Mouse (Mus musculus) hindbrain, embryonic 15.5 days (tissue): ENCODE measurements around the gene Gucy2g. TPM values are rescaled to one million over a fixed set of nuclear protein-coding genes. Genes with fewer than 3 reads are reported as not detected.
"Not testable (repeated sequence)": the region's sequence is repeated elsewhere in the genome, so short reads cannot be mapped to it uniquely, and the experiment has no call there.

ENCODE experiments used
- ATAC-seq: fragments of 200-750 bp; cut with Nextera tagmentation; 2 replicates; pipeline ENCODE4 v1.8.0; 2017; ENCODE audit warnings: low read depth, moderate number of reproducible peaks, moderate TSS enrichment; ENCODE audit not compliant: low FRiP score
- H3K27ac ChIP-seq: fragments of 300-500 bp; sonication (generic); replicated peaks from 2 replicates; pipeline ENCODE4 v1.5.1; 2015; ENCODE audit warnings: mild to moderate bottlenecking, inconsistent platforms
- H3K27me3 ChIP-seq: fragments of 300-500 bp; sonication (generic); 2 replicates; pipeline ENCODE4 v1.6.1; 2015; ENCODE audit warnings: control low read depth, inconsistent platforms
- H3K36me3 ChIP-seq: fragments of 300-500 bp; sonication (generic); 2 replicates; pipeline ENCODE4 v1.6.1; 2015; ENCODE audit warnings: control low read depth, inconsistent platforms
- H3K4me1 ChIP-seq: fragments of 300-500 bp; sonication (generic); replicated peaks from 2 replicates; pipeline ENCODE4 v1.6.1; 2015; ENCODE audit warnings: control low read depth, inconsistent platforms
- H3K4me2 ChIP-seq: fragments of 300-500 bp; sonication (generic); 2 replicates; pipeline ENCODE4 v1.6.1; 2015; ENCODE audit warnings: moderate library complexity, mild to moderate bottlenecking, inconsistent platforms
- H3K4me3 ChIP-seq: fragments of 300-500 bp; sonication (generic); 2 replicates; pipeline ENCODE4 v1.5.1; 2015; ENCODE audit warnings: mild to moderate bottlenecking, inconsistent platforms
- H3K9ac ChIP-seq: fragments of 300-500 bp; sonication (generic); 2 replicates; pipeline ENCODE4 v1.6.1; 2015; ENCODE audit warnings: inconsistent platforms
- H3K9me3 ChIP-seq: fragments of 300-500 bp; sonication (generic); 2 replicates; pipeline ENCODE4 v1.6.1; 2016; ENCODE audit warnings: control low read depth, inconsistent platforms
- WGBS: fragments of 180-500 bp; shearing (Covaris S2); methylation state at CpG from one replicate; pipeline ENCODE4 v1.1.7; 2015; 5-methylcytosine and 5-hydroxymethylcytosine counted together
- microRNA-seq: library from miRNA; unstranded; fragments of <30 nt; microRNA quantifications from one replicate; pipeline ENCODE4, GENCODE M21; 2016
- polyA plus RNA-seq: library from polyadenylated mRNA; unstranded; fragments of >200 nt; fragmentation: Nextera tagmentation; extraction: Ambion mirVana; gene quantifications from 2 replicates; pipeline ENCODE4 v1.2.1, GENCODE M21; 2015

Gucy2g gene
- polyA plus RNA-seq, 1 experiment from 2014 or later: 0.12 TPM

- H3K27ac ChIP-seq, H3K4me2 ChIP-seq, H3K36me3 ChIP-seq, H3K27me3 ChIP-seq, H3K9ac ChIP-seq, H3K4me3 ChIP-seq, ATAC-seq, H3K4me1 ChIP-seq, H3K9me3 ChIP-seq: not testable (repeated sequence)
- 79% methylated on average over 6 of the region's 6 CpGs for WGBS
Observed at GRCm38 (mm10) chr19:55152274-55152673, 88.8 kb downstream of the Gucy2g start.

DNA sequence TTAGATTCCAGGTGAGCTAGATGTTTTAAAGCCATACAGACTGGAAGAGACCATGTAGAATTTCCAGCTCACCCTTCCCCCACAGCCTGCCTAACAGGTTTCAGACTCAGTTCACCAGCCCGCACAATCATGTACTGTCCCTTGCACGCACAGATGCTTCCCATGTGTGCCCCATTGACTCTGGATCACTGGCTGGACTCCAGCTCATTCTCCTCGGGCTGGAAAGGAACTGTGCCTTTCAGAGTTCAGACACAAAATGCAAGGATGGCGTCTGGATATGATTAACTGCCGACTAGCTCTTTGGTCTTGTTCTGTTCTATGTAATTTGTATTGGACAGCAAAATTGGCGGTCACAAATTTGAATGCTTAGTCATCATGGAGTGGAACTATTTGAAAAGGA lies 91.4 kb downstream of the Gucy2g start:
- Histone ChIP-seq H3K4me1 (no peaks in the 10 kb centered on the region), H3K27me3 (no peaks in the 10 kb centered on the region), H3K4me3 (no peak overlapping the region), H3K9me3 (no peaks in the 10 kb centered on the region), H3K27ac (no peak overlapping the region), H3K4me2 (no peak overlapping the region), H3K9ac (no peak overlapping the region), H3K36me3 (no peaks in the 10 kb centered on the region)
- no peak for ATAC-seq
- 78% methylated on average over 6 of the region's 6 CpGs for WGBS

DNA sequence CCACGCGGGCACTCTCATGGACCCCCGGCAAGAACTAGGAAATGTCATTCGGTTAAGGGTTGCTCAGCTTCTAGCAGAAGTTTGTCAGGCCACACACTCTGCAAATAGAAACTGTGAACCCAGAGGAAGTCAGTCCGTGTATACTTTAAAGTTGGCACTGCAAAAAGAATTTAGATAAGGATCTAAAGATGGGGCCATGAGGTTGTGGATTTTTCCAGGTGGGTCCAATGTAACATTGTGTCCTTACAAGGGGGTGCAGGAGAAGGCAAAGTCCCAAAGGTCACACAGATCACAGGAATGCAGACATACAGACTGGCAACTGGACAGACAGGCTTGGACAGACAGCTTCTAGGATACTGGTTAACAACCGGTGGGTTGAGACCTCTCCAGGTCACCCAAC lies 92.9 kb downstream of the Gucy2g start:
- Histone ChIP-seq H3K4me1 (0 out of 2 replicates have a peak, but pooled peaks cover 4% of the 10 kb centered on the region), H3K4me3 (no peak overlapping the region), H3K36me3 (no peaks in the 10 kb centered on the region), H3K9me3 (no peaks in the 10 kb centered on the region), H3K9ac (no peak overlapping the region), H3K27me3 (no peaks in the 10 kb centered on the region), H3K27ac (no peak overlapping the region), H3K4me2 (no peak overlapping the region)
- 89% methylated on average over 6 of the region's 6 CpGs for WGBS
- no peak for ATAC-seq

Small RNA genes lying within 50 kb of the gene (microRNA-seq; reads per million reads assigned to microRNA genes)
- gene Mir6715: 2.0 reads per million

Other genes with a start within 250 kb of the Gucy2g start
- gene Gpam, start 114.0 kb downstream of the Gucy2g start, polyA plus RNA-seq: 22.6 and 23.6 TPM in 2 replicates
- gene Tectb, start 60.5 kb downstream of the Gucy2g start, polyA plus RNA-seq: 0.06 TPM in 1 of 2 replicates, not detected in the other
- 18.7 and 20.2 TPM in 2 replicates for gene Acsl5, start 10.7 kb upstream of the Gucy2g start, polyA plus RNA-seq
- gene Zdhhc6, start 74.8 kb upstream of the Gucy2g start, polyA plus RNA-seq: 67.4 and 71.1 TPM in 2 replicates
- gene Vti1a, start 75.1 kb upstream of the Gucy2g start, polyA plus RNA-seq: 35.2 and 35.6 TPM in 2 replicates